Mouse (Mus musculus): ENCODE measurements at regions not wholly inside any gene's neighbourhood (a gene's known extent, or its start where the extent isn't known, plus 50 kb on each side); places are given as distances from the start of the nearest gene placed in this dataset.
A peak's percentile ranks its signal among the peaks of the same experiment; 100 is the strongest.
"Not testable (repeated sequence)": the region's sequence is repeated elsewhere in the genome, so short reads cannot be mapped to it uniquely, and the experiment has no call there.

DNA sequence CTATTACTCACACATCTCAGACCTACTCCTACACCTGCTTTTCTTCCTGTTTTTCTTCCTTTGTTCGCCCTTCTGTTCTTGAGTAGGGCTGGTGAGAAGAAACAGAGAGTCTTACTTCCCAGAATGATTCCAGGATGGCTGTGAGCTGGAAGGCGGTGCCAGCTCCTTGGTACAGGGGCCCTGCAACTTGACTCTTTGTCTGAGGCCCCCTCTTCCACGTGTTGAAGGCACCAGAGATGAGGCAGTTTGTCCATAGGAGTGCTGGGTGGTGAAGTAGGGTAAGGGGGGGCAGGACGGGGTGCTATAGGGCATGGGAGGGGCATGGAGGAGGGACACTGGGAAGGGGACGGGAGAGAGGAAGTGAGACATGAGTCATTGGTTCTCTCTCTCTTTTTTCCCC, 60.8 kb downstream of the Dmrta2 start:
- no peak for DNase-seq (ENCODE audit: low read depth)

DNA sequence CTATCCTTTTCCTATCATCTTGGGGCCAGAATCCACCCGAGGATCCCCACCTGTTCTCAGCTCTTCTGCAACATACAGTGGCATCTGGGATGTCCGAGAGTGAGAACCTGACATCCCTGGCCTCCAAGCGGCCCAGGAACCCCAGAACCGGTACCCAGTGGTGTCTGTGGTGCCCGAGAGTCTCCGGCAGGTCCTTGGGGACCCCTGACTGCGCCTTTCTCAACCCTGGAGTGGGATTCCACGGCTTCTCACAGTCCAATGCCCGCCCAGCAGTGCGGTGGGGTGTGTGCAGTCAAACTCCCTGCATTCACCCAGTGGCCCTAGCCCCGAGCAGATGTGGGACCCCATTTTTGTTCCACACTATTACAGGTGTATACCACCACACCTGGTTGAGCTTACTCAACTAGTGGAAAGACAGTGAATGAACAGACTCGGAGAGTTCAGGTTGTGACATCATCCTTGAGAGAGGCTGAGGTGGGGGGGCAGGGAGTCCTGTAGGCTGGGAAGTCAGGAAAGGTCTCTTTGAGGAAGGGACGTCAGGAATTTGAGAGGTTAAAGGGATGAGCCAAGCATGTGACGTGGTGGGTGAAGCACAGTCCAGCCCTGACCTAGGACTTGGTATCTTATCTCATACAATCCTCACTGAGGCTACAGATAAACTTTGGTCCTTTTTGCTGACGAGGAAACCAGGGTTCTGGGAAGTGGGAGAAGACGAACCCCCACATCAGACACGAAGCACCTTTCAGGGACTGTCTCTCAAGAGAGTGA, 67.2 kb downstream of the Dmrta2 start:
- no peak for DNase-seq (ENCODE audit: low read depth)

DNA sequence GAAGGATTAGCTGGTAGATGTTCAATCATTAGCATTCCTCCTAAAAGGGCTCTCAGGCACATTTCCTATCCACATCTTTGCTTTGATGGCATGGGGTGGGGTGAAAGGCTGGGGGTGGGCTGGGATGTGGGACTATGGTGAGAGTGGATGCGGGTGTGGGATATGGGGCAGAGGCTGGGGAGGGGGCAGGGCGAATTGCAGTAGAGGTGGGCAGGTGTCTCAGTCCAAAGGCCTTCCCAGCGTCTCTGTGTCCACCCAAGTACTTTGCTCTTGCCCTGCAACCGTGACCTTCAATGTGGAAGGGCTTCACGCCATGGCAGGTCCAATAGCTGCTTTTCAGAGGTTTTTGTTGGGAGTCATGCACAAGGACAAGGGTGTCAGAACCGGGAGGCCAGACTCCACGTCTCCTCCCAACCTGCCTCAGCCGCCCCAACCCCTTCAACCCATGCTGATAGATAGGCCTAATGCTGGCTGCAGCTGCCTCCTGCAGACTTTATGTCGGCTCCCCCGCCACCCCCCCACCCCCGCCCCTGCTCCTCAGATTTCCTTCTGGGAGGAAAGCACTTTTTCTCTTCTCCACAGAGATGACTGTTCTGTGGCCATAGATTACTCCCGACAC, 67.9 kb downstream of the Dmrta2 start:
- DNase-seq (ENCODE audit: low read depth), result no peak

DNA sequence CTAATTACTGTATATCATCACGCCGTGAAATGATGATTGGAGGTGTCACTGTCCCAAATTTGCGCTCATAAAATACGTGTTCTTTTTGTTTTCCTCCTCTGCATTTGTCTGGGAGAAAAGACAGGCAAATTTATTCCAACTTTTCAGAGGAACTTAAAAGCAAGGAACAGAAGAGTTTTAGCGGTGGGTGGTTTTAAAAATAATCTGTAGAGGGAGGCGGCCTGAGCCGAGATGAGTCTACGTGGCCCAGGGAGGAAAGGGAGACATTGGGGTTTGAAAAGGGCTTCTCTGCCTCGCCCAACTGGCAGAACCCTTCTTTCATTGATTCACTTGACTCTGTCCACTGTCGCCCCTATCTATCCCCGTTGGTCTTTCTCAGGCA, 68.4 kb downstream of the Dmrta2 start:
- DNase-seq (ENCODE audit: low read depth), result no peak

DNA sequence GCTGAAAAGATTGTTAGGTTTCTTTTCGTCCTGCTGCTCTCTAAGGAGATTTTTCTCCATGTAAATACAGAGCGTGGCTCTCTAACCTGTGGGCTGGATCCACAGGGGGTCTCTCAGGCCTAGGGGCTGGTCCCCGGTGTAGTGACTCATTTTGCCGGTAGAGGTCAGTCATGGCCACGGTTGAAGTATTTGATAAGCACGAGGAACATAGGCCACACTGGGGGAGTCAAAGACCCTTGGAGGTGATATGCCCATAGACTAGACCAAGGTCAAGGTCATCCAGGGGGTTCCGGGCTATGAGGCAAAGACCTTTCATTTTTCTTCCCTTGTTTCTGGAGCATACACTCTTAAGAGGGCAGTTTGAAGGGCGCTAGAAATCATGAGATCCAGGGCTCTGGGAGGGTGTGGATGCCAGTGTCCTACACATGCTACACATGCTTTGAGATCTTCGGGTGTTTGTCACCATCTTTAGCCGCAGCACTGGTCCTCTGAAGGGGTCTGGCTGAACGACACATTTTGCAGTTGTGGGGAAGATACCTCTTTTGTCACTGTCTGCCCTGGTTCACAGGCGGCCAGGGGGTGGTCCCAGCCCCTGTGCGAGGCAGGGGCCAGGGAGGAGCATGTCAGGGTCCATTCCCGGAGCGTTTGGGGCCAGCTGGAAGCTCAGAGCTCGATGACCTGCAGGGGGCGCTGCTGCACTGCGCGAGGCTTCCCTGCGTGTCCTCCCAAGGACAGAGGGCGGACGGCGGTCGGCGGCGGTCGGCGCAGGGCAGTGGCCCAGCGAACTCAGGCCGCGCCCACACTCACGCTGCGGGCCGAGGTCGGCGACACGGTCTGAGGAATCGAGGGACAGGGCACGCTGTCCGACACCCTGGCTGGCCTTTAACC, 72.8 kb downstream of the Dmrta2 start:
- DNase-seq (ENCODE audit: low read depth), result peak; percentile 50

DNA sequence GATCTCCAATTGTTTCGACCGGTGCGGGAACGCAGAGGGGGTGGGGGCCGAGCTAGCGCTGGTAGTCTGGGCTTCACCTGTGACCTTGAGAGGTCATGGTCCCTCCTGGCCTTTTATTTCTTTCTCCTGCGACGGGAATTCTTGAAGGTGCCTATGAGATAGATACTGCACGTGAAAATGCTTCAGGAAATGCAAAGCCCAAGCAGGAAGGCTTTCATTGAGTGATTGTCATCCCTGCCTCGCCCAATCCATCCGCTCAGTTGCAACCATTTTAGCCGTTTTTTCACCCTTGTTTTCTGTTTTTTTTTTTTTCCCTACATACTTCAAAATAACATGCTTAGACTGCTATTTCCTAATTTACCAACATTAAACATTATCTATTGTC, 73.4 kb downstream of the Dmrta2 start:
- no peak for DNase-seq (ENCODE audit: low read depth)

DNA sequence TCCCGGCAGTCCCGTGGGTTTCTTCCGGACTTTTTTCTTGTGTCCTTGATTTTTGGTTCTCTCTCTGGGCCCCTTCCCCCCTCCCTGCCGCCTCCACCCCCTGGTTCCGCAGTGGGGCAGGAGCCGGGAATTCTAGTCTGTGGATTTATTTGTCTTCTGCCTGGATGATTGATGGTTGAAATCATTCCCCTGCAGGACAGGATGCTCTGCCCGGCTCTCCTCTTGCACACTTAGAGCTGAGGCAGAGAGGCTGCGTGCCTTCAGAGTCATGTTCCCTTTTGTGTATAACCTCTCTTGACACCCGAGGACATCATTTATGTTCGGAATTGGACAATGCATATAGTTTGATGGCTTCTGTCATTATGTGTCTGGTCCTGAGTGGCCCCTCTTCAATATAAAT, 74.0 kb downstream of the Dmrta2 start:
- DNase-seq (ENCODE audit: low read depth), result no peak

DNA sequence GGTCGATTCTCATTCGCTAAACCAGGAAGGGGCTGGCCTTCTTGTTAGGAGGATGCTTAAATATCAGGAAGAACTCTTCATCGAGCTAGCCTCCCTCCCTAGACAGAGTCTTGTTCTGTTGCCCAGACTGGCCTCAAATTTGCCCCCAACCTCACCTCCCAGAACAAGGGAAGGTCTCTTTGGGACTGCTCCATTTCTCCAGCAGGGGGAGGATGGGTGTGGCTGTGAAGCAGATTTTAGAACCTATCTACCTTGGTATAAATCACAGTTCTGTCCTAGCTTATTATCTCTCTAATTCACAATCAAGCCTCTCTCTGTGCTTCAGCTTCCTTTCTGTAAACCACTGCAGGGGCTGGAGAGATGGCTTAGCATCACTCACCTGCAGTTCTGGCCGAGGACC, 75.1 kb downstream of the Dmrta2 start:
- no peak for DNase-seq (ENCODE audit: low read depth)

DNA sequence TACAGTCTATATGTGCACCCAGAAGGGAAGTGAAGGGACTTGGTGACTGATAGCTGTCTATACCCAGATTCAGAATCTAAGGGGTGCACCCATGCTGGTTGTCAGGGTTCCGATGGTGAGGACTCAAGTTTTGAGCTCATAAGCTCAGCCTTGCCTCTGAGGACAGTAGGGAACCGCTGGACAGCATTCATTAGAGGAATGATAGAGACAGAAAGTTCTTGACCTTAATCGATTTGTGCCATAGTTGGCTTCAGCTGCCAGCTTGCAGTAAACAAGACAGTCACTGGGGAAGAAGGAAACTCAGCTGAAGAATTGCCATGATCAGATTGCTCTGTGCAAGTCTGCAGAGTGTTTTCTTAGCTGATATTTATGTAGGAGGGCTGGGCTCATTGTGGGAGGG, 96.0 kb downstream of the Dmrta2 start:
- DNase-seq (ENCODE audit: low read depth), result no peak

DNA sequence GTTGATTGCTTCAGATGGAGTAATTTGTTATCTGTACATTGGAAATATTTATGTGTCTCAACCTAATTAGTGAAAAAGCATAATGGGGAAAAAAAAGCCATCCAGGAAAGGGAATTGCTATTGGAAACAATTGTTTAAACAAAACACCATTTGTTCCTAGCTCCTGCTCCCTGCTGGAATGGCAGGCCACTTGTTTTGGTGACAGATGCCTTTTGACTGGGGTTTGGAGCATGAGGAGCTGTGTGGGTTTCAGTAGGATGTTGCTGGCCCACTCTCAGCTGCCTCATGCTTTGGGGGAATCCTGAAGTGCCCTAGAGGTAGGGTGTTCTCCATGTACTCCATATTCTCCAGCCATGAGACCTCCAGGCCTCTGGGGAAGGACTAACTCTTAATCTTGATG, 105.5 kb downstream of the Dmrta2 start:
- DNase-seq (ENCODE audit: low read depth), result no peak

DNA sequence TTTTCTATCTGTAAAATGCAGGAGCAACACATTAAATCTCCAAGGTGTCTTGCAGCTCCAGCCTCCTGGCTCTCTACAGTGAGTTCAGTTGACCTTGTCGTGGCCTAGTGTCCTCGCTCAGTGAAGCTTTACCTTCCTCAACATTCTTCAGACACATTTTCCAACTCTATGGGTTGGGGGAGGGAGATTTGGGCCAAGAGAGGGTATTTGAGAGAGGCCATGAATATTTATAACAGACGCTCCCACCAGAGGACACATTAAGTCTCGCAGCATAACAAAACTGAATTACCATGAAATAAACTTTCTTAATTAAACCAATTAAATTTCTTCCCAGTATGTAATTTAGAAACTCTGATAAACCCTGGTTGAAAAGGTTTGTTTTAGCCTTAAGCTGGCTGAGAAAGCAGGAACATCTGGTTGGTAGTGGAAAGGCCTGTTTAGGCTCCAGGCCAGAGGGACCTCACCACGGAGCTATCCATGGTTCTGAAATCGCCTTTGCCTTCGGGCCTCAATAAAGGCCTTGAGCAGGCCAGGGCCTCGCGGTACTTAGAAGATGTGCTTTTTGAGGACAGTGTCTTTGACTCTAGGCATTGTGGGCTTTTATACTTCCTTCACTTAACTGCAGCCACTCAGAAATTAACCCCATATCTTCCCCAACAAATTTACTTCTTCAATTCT, 109.9 kb downstream of the Dmrta2 start:
- DNase-seq (ENCODE audit: low read depth), result peak; percentile 8

DNA sequence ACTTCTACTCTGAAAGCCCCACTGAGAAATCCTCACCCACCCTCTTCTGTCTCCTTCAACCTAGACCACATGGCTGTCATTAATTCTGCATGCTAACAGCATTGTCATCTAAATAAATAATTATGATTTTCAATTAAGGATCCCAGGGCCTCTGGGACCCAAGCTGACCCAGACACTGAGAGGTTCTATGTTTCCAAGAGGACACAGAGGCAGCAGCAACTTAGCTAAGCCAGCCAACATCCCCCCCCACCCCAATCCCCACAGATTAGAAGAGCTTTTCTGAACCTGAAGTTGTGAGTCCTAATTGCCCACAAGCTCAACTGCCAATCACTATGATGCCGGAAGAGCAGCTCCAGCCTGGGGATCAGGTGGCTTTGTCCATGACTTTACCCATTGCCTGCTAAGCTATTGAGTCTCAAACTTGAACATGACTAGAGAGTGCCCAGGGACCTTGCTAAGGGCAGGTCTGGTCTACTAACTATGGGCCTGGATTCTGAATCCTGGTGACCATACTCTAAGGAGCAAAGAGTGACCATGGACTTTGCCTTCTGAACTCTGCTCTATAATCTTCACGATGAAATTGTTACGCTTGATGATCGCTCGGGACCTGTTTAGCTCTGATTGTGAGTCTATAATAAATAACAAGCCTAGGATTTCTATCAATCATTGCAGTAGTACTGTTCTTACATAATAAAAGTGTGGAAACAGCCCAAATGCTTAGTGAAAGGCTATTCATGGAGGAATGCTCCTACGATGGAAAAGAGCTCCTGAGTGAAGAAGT, 115.4 kb downstream of the Dmrta2 start:
- no peak for DNase-seq (ENCODE audit: low read depth)

DNA sequence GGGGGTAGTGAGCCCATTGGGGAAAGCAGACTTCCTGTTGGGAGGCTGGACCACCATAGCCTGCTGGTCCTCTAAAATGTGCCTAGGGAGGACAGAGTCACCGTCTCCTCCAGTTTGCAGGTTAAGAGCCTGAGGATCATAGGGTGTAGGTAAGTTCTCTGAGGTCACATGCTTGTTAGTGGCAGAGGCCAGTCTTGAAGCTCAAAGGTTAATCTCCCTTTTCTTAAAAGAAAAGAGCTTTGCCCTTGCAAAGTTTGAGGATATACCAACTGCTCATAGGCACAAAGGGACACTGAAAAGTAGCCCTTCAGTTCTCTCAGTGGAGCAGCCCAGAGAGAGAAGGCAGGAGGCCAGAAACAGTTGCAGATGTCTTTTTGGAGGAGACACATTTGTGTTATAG, 116.7 kb downstream of the Dmrta2 start:
- no peak for DNase-seq (ENCODE audit: low read depth)

DNA sequence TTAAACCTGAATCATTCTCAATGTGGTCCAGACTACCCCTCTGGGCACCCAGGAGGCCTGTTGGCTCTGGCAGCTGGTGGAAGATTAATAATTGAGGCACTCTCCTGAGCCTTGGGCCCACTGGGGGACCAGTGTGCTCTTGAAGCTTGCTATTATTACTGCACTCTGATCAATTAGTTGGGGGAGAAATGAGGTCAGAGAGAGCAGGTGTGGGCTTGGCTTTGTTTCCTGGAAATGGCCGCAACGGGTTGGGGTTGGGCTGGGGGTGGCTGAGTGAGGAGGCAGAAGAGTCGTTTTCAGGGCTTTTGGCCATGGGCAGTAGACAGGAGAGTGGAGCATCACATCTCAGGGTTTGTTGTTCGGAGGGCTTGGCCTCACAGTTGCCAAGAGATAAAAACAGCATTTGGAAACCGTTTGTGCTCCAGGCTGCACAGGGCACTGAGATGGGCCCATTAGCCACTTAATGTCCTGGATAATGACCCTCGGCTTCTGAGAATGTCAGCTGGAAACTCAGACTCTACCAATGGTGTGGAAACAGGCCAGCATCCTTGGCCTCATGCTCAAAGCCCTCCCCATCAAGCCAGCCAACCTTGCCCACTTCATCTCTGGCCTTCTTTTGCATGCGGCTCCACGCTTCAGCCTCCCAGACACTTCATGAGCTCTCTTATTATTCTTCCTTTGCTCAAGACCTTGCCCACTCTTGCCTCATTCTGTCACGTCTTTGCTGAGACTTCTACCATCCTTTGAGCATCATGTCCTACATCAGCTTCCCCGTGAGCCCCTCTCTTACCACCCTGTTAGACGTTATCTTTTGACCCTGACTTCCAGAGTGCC, 118.1 kb downstream of the Dmrta2 start:
- DNase-seq (ENCODE audit: low read depth), result no peak

DNA sequence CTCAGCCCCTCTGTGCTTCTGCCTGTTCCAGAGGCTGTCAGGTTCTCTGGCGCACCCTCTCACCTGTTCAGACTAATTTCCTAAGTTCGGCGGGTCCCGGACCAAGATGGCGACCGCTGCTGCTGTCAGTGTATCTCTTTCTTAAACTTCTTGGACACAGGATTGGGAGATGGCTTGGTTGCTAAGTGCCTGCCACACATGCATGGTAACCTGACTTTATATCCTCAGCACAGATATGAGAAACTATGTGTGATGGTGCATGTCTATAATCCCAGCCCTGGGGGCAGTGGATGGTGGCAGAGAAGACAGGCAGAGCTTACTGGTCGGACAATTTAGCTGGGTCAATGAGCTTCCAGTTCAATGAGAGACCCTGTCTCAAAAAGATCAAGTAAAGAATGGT, 126.3 kb downstream of the Dmrta2 start:
- DNase-seq (ENCODE audit: low read depth), result not testable (repeated sequence)

DNA sequence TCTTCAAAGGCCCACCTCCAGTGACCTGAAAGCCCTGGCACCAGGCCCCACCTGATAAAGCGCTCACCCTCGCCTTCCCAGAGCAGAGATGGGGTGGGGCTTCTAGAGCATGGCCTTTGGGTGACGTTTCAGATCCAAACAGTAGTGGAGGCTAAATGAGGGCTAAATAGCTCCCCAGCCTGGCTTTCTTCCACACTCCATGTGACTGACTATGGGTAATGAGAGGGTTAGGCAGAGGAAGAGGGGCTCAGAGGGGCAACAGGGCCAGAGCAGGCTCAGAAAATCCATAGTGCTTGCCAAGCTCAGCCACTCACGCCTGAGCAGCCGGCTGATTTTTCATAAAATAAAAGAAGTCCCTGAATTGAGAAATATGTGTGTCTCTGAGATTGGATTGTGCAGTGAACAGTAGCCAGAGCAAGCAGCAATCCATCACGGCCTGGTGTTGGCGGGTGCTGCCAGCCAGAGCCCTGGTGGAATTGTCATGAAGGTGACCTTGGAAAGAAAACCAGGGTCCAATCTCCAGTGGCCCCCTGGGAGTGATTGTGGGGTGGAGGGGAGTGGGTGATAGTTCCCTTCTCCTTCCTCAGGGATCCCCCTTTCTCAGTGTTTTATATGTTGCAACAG, 128.9 kb downstream of the Dmrta2 start:
- DNase-seq (ENCODE audit: low read depth), result no peak

DNA sequence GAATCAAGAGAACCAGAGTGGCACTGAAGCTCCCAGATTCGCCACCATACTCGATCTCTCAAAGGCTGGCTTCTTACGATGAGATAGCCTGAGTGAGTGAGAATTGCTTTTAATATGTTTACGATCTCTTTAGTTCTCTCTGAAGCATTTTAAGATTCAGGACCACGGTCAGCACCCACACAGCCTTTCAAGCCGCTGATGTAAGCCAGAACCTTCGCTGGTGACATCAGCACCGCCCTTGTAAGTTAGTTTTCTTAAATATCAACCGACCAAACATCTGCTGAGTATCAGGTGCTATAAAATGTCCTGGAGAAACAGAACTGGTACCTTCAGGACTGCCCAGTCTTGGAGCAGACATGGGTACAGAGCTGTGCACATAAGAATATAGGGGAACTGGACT, 141.6 kb downstream of the Dmrta2 start:
- no peak for DNase-seq (ENCODE audit: low read depth)

DNA sequence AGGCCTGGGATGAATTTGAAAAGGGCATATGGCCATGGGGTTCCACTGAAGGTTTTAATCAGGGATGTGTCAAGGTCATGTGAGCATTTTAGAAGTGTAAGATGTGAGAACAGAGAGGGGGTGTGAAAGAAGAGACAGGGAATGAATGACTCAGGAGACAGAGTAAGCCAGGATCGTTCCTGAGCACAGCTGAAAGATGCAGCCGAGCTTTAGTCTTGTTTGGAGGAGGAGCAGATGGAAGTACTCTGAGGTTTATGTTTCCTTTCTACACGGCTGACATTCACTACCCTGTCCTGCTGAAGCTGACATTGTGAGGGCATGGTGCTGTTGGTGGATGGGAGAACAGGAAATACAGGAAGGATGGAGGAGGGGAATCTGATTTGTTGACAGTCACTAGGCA, 142.0 kb downstream of the Dmrta2 start:
- DNase-seq (ENCODE audit: low read depth), result no peak

DNA sequence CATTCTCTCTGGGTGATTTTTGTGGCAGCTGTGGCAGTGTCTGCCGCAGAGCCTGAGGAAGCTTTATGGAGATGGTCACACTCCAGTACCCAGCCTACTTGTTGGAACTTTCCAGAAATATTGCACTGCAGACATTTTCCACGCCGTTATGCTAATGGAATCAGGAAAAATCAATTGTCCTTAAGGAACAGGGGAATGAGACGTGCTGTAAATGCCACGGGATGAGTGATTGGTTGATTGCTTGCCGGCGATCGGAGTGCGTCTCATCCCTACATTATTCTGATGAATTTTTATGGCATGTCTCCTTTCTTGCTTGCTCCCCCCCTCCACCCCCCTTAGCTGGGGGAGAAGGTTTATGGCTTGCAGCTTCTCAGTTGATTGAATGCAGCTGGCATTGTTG, 142.9 kb downstream of the Dmrta2 start:
- DNase-seq (ENCODE audit: low read depth), result no peak

DNA sequence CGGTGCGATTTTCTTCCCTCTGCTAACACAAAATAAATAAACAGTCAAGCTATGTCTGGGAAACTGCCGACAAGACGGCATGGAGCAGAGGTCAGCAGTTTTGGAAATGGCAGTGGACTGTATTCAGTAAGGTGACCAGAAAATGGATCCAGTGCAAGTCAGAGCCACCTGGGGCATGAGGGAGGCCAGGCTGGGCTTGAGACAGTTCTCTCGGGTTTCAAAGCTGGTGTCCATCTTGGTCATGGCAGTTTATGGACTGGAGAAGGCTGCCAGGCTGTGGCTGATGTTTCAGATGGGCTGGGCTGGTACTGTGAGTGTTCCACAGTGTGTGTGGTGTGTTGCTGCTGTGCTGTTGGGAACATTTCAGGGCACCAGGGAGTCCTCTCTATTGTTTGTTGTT, 143.6 kb downstream of the Dmrta2 start:
- no peak for DNase-seq (ENCODE audit: low read depth)

All from induced T-regulatory cell, adult 2 months (primary cell).